Mouse (Mus musculus) intestine, embryonic 16.5 days (tissue): ENCODE measurements around the gene Eno2. TPM values are rescaled to one million over a fixed set of nuclear protein-coding genes. Genes with fewer than 3 reads are reported as not detected.

Experiments used
- ATAC-seq: fragments of 200-750 bp; cut with Nextera tagmentation; 2 replicates; pipeline ENCODE4 v1.8.0; 2017; ENCODE audit warnings: moderate TSS enrichment, moderate library complexity
- H3K27ac ChIP-seq: fragments of 300-500 bp; sonication (generic); 2 replicates; pipeline ENCODE4 v1.5.1; 2014; ENCODE audit warnings: mild to moderate bottlenecking, low read length
- H3K27me3 ChIP-seq: fragments of 300-500 bp; sonication (generic); replicated peaks from 2 replicates; pipeline ENCODE4 v1.6.1; 2014; ENCODE audit warnings: low read length, control low read depth, mixed read lengths; ENCODE audit not compliant: control insufficient read depth, insufficient read depth
- H3K36me3 ChIP-seq: fragments of 300-500 bp; sonication (generic); 2 replicates; pipeline ENCODE4 v1.6.1; 2014; ENCODE audit warnings: low read length, control low read depth; ENCODE audit not compliant: control insufficient read depth, insufficient read depth
- H3K4me1 ChIP-seq: fragments of 300-500 bp; sonication (generic); 2 replicates; pipeline ENCODE4 v1.6.1; 2014; ENCODE audit warnings: low read length, control low read depth, mixed read lengths; ENCODE audit not compliant: control insufficient read depth, insufficient read depth
- H3K4me2 ChIP-seq: fragments of 300-500 bp; sonication (generic); 2 replicates; pipeline ENCODE4 v1.6.1; 2014; ENCODE audit warnings: low read depth, low read length, control low read depth
- H3K4me3 ChIP-seq: fragments of 300-500 bp; sonication (generic); 2 replicates; pipeline ENCODE4 v1.5.1; 2014; ENCODE audit warnings: mild to moderate bottlenecking, low read length
- H3K9ac ChIP-seq: fragments of 300-500 bp; sonication (generic); 2 replicates; pipeline ENCODE4 v1.6.1; 2014; ENCODE audit warnings: low read depth, low read length
- H3K9me3 ChIP-seq: fragments of 300-500 bp; sonication (generic); 2 replicates; pipeline ENCODE4 v1.6.1; 2016; ENCODE audit warnings: low read length, control low read depth; ENCODE audit not compliant: control insufficient read depth
- WGBS: fragments of 180-500 bp; shearing (Covaris S2); extraction: QIAGEN DNeasy Blood & Tissue Kit; methylation state at CpG from one replicate; pipeline ENCODE4 v1.1.7; 2014; 5-methylcytosine and 5-hydroxymethylcytosine counted together
- polyA plus RNA-seq: library from polyadenylated mRNA; unstranded; fragments of >200 nt; fragmentation: Nextera tagmentation; extraction: Ambion mirVana; gene quantifications from 2 replicates; pipeline ENCODE4 v1.2.1, GENCODE M21; 2015

Gene Eno2
- polyA plus RNA-seq, 1 experiment from 2014 or later = 7.1 TPM

- H3K4me1 ChIP-seq = peaks cover 17% of the 10 kb centered on the region
- H3K36me3 ChIP-seq = no peaks in the 10 kb centered on the region
- H3K27ac ChIP-seq = no peak overlapping the region
- no peak for ATAC-seq
- H3K9ac ChIP-seq = no peak overlapping the region
- H3K4me3 ChIP-seq = no peak overlapping the region
- WGBS = 86% methylated on average over 15 of the region's 15 CpGs
- H3K4me2 ChIP-seq = no peak overlapping the region
- H3K27me3 ChIP-seq = peaks cover 5% of the 10 kb centered on the region
- H3K9me3 ChIP-seq = no peaks in the 10 kb centered on the region
Observed at GRCm38 (mm10) chr6:124770511-124770910, 1.0 kb upstream of the Eno2 start.

GRCm38 (mm10) chr6:124770013-124770412 is 540 bp upstream of the Eno2 start:
- Histone ChIP-seq H3K4me3 (peak overlapping the region; percentile 57), H3K27me3 (peaks cover 5% of the 10 kb centered on the region), H3K9ac (0 out of 2 replicates have a peak overlapping the region, but pooled peaks have one; percentile 69), H3K4me1 (peaks cover 17% of the 10 kb centered on the region), H3K27ac (no peak overlapping the region), H3K9me3 (no peaks in the 10 kb centered on the region), H3K36me3 (no peaks in the 10 kb centered on the region), H3K4me2 (peak overlapping the region; percentile 82)
- ATAC-seq = no peak
- 58% methylated on average over 7 of the region's 7 CpGs for WGBS

- Histone ChIP-seq H3K4me1 (peaks cover 17% of the 10 kb centered on the region), H3K9ac (peak overlapping the region; percentile 69), H3K4me2 (peak overlapping the region; percentile 82), H3K4me3 (peak overlapping the region; percentile 57), H3K27ac (no peak overlapping the region), H3K9me3 (no peaks in the 10 kb centered on the region), H3K27me3 (peaks cover 5% of the 10 kb centered on the region), H3K36me3 (no peaks in the 10 kb centered on the region)
- no peak for ATAC-seq
- 8% methylated on average over 9 of the region's 9 CpGs for WGBS
Observed at GRCm38 (mm10) chr6:124768704-124769044, 799 bp downstream of the Eno2 start.

GRCm38 (mm10) chr6:124767920-124768703 is 1.4 kb downstream of the Eno2 start:
- H3K4me3 ChIP-seq = peak overlapping the region; percentile 57
- no peaks in the 10 kb centered on the region for H3K36me3 ChIP-seq
- peaks cover 5% of the 10 kb centered on the region for H3K27me3 ChIP-seq
- WGBS = 41% methylated on average over 19 of the region's 19 CpGs
- no peak overlapping the region for H3K27ac ChIP-seq
- ATAC-seq = peak; percentile 26; the same call in 1 of the 2 replicates
- peaks cover 17% of the 10 kb centered on the region for H3K4me1 ChIP-seq
- H3K9ac ChIP-seq = peak overlapping the region; percentile 69; the same call in 1 of the 2 replicates
- peak overlapping the region; percentile 82 for H3K4me2 ChIP-seq
- no peaks in the 10 kb centered on the region for H3K9me3 ChIP-seq

- Histone ChIP-seq H3K27ac (no peak overlapping the region), H3K4me3 (no peak overlapping the region), H3K36me3 (no peaks in the 10 kb centered on the region), H3K9ac (no peak overlapping the region), H3K4me2 (0 out of 2 replicates have a peak overlapping the region, but pooled peaks have one; percentile 82), H3K9me3 (no peaks in the 10 kb centered on the region), H3K4me1 (peaks cover 17% of the 10 kb centered on the region), H3K27me3 (peaks cover 5% of the 10 kb centered on the region)
- WGBS = 58% methylated on average over 4 of the region's 4 CpGs
- no peak for ATAC-seq
Observed at GRCm38 (mm10) chr6:124767536-124767919, 1.9 kb downstream of the Eno2 start.

- ATAC-seq = no peak
- H3K9ac ChIP-seq = no peak overlapping the region
Observed at GRCm38 (mm10) chr6:124765951-124766350, 3.5 kb downstream of the Eno2 start.

GRCm38 (mm10) chr6:124759259-124759658 is 10.2 kb downstream of the Eno2 start:
- Histone ChIP-seq H3K4me3 (peak overlapping the region; percentile 2; the same call in 1 of the 2 replicates), H3K9me3 (no peaks in the 10 kb centered on the region), H3K4me1 (peaks cover 29% of the 10 kb centered on the region), H3K27me3 (no peaks in the 10 kb centered on the region), H3K9ac (peak overlapping the region; percentile 93), H3K4me2 (peak overlapping the region; percentile 78; the same call in 1 of the 2 replicates), H3K36me3 (no peaks in the 10 kb centered on the region), H3K27ac (peak overlapping the region; percentile 93)
- peak; percentile 16 for ATAC-seq
- 3% methylated on average over 5 of the region's 5 CpGs for WGBS

More at GRCm38 (mm10) chr6:124765951-124766350, 3.5 kb downstream of the Eno2 start:
- WGBS = 84% methylated on average over 7 of the region's 7 CpGs
- Histone ChIP-seq H3K4me1 (peaks cover 17% of the 10 kb centered on the region), H3K9me3 (no peaks in the 10 kb centered on the region), H3K27ac (no peak overlapping the region), H3K4me3 (no peak overlapping the region), H3K27me3 (peaks cover 5% of the 10 kb centered on the region), H3K4me2 (no peak overlapping the region), H3K36me3 (no peaks in the 10 kb centered on the region)

- Histone ChIP-seq H3K9me3 (no peaks in the 10 kb centered on the region), H3K9ac (peak overlapping the region; percentile 93), H3K27ac (peak overlapping the region; percentile 93)
Observed at GRCm38 (mm10) chr6:124758849-124759232, 10.6 kb downstream of the Eno2 start.

GRCm38 (mm10) chr6:124757909-124758848 is 11.3 kb downstream of the Eno2 start:
- Histone ChIP-seq H3K27me3 (no peaks in the 10 kb centered on the region), H3K27ac (peak overlapping the region; percentile 93), H3K4me3 (peak overlapping the region; percentile 75), H3K9me3 (no peaks in the 10 kb centered on the region), H3K4me1 (peaks cover 39% of the 10 kb centered on the region), H3K9ac (peak overlapping the region; percentile 93), H3K4me2 (peak overlapping the region; percentile 78), H3K36me3 (no peaks in the 10 kb centered on the region)
- 40% methylated on average over 5 of the region's 5 CpGs for WGBS
- peak; percentile 12; the same call in 1 of the 2 replicates for ATAC-seq

More at GRCm38 (mm10) chr6:124758849-124759232, 10.6 kb downstream of the Eno2 start:
- Histone ChIP-seq H3K36me3 (no peaks in the 10 kb centered on the region), H3K4me1 (peaks cover 33% of the 10 kb centered on the region), H3K4me3 (peak overlapping the region; percentile 2; the same call in 1 of the 2 replicates), H3K4me2 (peak overlapping the region; percentile 78), H3K27me3 (no peaks in the 10 kb centered on the region)
- WGBS = 45% methylated on average over 2 of the region's 2 CpGs
- ATAC-seq = no peak
